Mouse (Mus musculus): ENCODE data around the gene Rbm43. TPM values are rescaled to one million over a fixed set of nuclear protein-coding genes. Genes with fewer than 3 reads are reported as not detected.
A peak's percentile ranks its signal among the peaks of the same experiment; 100 is the strongest.

The Rbm43 gene
- 10 to 100 TPM; 10.8 to 12.0 TPM for total RNA-seq (2021)
- long read RNA-seq, experiment 1, partial matches to known transcripts = 0 of 6 reads
- long read RNA-seq, experiment 1, other reads (novel, unspliced or antisense) = 2 of 6 reads
- long read RNA-seq, experiment 2, transcript Rbm43-201 (5 exons, 2,057 nt) = major isoform, 10 of 22 reads
- long read RNA-seq, experiment 2, partial matches to known transcripts = 0 of 22 reads
- long read RNA-seq, experiment 2, other reads (novel, unspliced or antisense) = 12 of 22 reads

GRCm38 (mm10) chr2:51934574-51935334 is at the start of gene Rbm43:
Rbm43 (minus strand) TSS chr2:51935163.
- peak; percentile 67 to 71 for DNase-seq (ENCODE audit: low spot score in 2 of 2)

GRCm38 (mm10) chr2:51982288-51982687 is 47.3 kb upstream of the Rbm43 start:
- no peak for DNase-seq (ENCODE audit: low spot score in 2 of 2)

DNA sequence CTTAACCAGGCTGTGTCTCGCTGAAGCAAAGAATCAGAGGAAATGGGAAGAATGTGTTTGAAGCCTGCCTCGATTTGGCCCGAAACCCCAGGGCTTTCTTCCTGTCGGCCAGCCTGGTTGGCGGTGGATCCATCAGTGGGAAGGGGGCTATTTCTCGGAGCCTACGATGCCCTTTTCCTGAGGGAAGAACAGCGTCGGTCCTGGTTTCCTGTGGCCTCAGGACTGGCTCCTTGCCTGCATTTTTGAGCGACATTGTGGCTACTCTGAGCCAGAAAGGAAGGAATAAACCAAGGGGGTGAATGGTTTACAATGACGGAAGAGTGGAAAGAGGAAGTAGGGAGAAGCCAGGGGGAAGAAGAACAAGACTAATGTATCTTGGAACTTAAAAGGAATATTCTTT is 46.7 kb upstream of the Rbm43 start:
- no peak for DNase-seq (ENCODE audit: low spot score in 2 of 2)

DNA sequence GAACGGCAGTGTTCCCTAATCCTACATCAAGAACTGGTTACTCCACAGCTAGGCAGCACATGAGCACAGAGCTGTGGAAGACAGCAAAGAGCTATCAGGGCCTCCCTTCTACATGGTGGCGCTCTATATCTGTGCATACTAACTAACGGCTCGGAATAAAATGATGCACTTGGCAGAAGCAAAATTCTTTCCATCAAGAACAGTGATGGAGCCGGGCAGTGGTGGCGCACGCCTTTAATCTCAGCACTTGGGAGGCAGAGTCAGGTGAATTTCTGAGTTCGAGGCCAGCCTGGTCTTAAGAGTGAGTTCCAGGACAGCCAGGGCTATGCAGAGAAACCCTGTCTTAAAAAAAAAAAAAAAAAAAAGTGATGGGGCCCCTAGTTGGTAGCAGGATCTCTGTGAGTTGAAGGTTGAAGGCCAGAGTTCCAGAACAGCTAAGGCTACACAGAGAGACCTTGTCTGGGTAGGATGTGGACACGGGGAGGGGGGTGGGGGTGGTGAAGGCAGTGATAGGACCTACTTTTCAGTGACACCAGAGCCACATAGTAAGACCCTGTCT is 38.5 kb upstream of the Rbm43 start, which contains the start of gene Nmi:
Nmi (minus strand) TSS at position 85 of the 559 bp plus-strand sequence.
- DNase-seq (ENCODE audit: low spot score in 2 of 2) = no peak

DNA sequence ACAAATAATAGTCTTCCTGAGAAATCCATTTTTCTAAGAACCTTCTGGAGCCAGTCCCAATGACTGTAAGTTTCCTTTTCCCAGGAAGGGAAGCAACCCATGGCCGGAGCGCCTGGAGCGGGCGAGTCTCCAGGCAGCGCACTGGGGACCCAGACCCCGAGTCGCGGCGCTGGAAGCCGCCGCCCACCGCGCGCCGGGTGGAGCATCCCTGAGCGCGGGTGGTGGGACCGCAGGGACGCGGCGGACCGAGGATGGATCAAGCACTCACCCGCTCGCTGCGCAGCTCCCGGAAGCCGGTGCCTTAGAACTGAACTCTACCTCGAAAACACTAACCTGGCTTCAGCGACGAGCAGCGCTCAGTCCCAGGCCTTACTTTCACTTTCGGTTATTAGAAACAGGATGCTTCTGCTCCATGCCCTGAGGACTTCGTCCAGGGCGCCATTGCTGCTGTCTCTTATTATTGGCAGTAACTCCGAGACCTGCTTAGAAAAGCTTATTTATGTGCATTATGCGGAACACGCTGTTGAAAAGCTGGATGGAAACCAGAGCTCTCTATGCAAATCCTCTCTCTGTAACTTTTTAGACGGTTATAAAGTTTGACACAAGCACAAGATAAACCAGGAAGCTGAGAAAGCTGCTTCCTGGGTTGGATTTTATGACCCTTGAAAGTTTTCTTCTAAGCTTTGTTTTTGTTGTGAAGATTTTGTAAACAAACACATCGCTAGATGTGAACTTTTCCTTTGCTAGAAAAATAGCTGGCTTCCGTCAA is 37.9 kb upstream of the Rbm43 start:
- peak; percentile 55 to 59 for DNase-seq (ENCODE audit: low spot score in 2 of 2)

DNA sequence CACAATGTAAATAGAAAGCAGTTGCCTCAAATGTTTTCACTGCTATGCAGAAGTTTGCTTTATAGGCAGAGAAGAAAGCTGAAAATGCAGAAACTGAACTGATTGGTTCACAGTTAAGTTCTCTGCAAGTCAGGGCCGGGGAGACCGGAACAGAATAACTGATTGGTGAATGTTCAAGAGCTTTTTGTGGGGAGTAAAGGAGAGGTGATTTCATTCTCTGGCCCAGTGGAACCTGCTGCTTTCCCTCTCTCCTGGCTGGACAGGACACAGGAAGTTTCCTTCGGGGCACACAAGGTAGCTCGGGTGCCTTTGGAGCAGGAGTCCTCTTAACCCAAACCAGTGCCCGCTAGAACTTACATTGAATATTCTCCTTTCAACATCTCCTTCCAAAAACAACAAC is 37.2 kb upstream of the Rbm43 start:
- peak in 1 of 2 experiments; percentile 38 for DNase-seq (ENCODE audit: low spot score in 2 of 2)

GRCm38 (mm10) chr2:51970897-51971296 is 35.9 kb upstream of the Rbm43 start:
- DNase-seq (ENCODE audit: low spot score in 2 of 2) = no peak

DNA sequence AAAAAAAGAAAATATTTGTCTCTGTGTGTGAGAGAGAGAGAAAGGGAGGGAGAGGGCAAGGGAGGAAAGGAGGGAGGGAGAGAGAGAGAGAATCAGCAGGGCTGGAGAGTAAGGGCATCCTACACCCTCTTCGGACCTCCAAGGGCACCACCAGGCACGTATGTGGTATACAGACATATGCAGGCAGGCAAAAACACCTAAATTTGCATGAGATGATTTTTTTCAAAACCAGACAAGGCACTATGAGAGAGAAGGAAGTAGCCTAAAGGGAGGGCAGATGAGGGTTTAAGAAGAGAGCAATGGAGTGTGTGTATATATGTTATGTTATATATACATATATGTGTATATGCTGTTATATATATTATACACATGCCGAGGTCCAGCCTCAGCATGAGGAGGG is 32.3 kb upstream of the Rbm43 start:
- no peak for DNase-seq (ENCODE audit: low spot score in 2 of 2)

- no peak for DNase-seq (ENCODE audit: low spot score in 2 of 2)
Observed at GRCm38 (mm10) chr2:51953648-51954204, 18.8 kb upstream of the Rbm43 start.

DNA sequence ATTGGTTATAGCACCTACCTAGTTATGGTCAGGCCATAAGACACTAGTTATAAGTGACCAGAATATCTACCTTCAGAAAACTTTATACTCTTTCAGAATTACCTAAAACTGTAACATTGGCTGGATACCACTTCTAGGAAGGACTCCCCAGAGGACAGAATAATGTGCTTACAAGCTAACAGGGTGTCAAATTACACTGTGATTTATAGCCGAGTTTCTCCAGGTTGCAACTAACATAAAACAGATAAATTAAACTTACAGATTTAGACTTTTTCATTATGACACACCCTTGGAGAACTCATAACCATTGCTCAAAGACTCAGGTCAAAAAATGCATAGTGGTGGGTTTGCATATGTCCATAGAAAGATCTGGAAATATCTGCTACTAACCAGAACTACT is 15.9 kb upstream of the Rbm43 start:
- DNase-seq (ENCODE audit: low spot score in 2 of 2) = no peak

GRCm38 (mm10) chr2:51948105-51948830 is 13.3 kb upstream of the Rbm43 start:
- no peak for DNase-seq (ENCODE audit: low spot score in 2 of 2)

GRCm38 (mm10) chr2:51945812-51946211 is 10.8 kb upstream of the Rbm43 start:
- DNase-seq (ENCODE audit: low spot score in 2 of 2) = no peak

GRCm38 (mm10) chr2:51941832-51942231 is 6.9 kb upstream of the Rbm43 start:
- DNase-seq (ENCODE audit: low spot score in 2 of 2) = no peak

GRCm38 (mm10) chr2:51938750-51939149 is 3.8 kb upstream of the Rbm43 start:
- no peak for DNase-seq (ENCODE audit: low spot score in 2 of 2)

DNA sequence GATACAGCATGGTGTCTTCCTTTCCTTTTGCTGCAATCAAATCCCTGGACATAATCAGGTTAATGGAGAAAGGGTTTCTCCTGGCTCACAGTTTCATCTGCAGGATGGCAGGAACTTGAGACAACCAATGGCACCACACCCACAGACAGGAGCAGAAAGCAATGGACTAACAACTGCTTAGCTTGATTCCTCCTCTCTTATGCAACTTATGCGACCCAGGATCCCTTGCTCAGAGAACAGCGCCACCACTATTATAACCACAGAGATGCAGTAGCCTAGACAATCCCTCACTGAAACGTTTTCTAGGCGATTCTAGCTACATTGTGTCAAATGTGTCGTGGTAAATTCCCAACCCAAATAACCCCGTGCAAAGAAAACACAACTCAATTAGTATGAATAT is 2.0 kb upstream of the Rbm43 start:
- DNase-seq (ENCODE audit: low spot score in 2 of 2) = no peak

DNA sequence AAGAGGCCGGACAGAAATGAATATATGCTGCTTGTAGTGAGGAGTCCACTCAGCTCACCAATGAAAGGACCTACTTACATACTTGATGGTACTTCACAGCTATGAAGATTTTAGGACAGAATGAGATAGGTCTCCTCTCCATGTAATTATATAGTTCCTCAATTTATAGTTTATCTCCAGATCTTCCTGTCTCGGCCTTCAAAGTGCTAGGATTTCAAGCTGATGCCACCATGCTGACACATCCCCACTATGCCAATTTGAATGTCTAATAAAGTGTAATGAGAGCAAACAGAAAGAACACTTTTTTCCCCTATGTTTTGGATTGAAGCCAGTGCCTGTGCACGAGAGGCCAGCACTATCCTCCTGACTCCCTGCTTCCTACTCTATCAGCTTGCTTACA is 1.6 kb upstream of the Rbm43 start:
- no peak for DNase-seq (ENCODE audit: low spot score in 2 of 2)

- DNase-seq (ENCODE audit: low spot score in 2 of 2) = no peak
Observed at GRCm38 (mm10) chr2:51935921-51936320, 958 bp upstream of the Rbm43 start.

DNA sequence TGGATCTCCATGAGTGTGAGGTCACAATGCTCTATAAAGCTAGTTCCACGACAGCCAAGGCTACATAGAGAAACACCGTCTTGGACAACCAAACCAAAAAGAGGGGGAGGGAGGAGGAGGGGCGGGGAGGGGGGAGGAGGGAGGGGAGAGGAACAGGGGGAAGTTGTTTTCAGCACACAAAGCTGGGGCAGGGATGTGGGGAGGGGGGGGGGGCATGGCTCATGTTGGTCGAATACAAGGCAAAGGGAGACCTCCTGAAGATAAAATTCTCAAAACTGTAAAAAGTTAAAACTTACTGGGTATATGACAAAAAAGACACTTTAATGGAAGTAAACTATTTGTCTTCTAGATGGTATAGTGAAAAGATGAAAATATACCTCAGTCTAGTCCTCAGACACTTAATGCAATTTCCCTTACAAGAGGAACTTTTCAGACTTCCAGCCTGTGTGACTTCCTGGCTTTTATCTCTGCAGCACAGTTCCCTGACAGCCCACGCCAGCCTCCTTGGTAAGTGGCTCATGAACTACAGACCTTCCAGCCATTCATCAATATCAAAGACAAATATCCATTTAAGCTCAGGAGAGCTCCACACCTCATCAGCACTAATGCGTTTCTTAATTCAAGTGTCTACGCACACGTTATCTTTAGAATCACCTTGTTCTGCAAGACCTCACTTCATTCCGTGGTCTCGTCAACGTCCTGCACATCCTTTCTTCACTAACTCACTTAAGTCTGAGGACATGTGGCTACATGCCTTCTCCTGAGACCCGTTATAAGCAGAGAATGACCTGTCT is 1.4 kb downstream of the Rbm43 start:
- peak in 1 of 2 experiments; percentile 12 for DNase-seq (ENCODE audit: low spot score in 2 of 2)

GRCm38 (mm10) chr2:51931241-51931640 is 3.7 kb downstream of the Rbm43 start:
- no peak for DNase-seq (ENCODE audit: low spot score in 2 of 2)
